Mouse (Mus musculus): ENCODE results near the gene Prkn.

DNA sequence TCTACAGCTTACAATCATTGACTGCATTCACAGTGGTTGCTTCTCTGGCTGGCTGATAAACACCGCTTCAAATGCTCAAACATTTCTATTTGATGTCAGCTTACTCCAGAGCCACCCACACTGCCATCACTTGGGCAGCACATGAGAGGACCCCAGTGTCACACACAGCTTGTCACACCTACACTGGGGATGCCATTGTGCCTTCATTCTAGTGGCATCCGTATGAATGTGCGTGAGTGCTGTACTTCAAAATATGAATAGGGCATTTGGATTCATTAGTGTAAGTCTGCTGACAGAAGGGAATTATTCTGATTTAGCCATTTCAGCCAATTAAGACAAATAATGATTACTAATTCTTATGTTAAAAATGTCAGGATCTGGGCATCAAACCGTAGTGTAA is 980.6 kb downstream of the Prkn start:
- no peak for TF ChIP-seq USF1 (IDR thresholded peaks at IDR 0.05; ENCODE audit: low read depth)
- no peak for TF ChIP-seq CTCF (IDR thresholded peaks at IDR 0.05; ENCODE audit: control insufficient read depth, insufficient read depth, insufficient read length)
- TF ChIP-seq MYOD1 (IDR thresholded peaks at IDR 0.05; ENCODE audit: control insufficient read depth, insufficient read length, low read depth) = no peak
- TF ChIP-seq MAX (IDR thresholded peaks at IDR 0.05) = no peak
- TF ChIP-seq CEBPB (IDR thresholded peaks at IDR 0.05; ENCODE audit: low read depth) = no peak
